Mouse (Mus musculus): ENCODE results near the gene Ccer2.

- TF ChIP-seq CTCF (IDR thresholded peaks at IDR 0.05; ENCODE audit: low read depth, low read length) (no peak), EP300 (IDR thresholded peaks at IDR 0.05; ENCODE audit: insufficient read depth, low read depth, low read length) (no peak), POLR2A (IDR thresholded peaks at IDR 0.05; ENCODE audit: insufficient read depth, low read length) (no peak)
Observed at GRCm38 (mm10) chr7:28794496-28794895, 38.5 kb downstream of the Ccer2 start.
